Mouse (Mus musculus) erythroid progenitor cell, adult 5-6 weeks (primary cell): ENCODE results near the gene Exoc3l4. TPM values are rescaled to one million over a fixed set of nuclear protein-coding genes. Genes with fewer than 3 reads are reported as not detected.

Experiments
- ATAC-seq: replicated peaks from 2 replicates; pipeline ENCODE4 v1.8.0; 2016; ENCODE audit warnings: moderate number of reproducible peaks, mild to moderate bottlenecking, moderate TSS enrichment, inconsistent platforms; ENCODE audit not compliant: poor library complexity, low FRiP score, severe bottlenecking
- total RNA-seq, 2 experiments: library from RNA; stranded (forward) in 1 of 2; stranded (reverse) in 1 of 2; fragments of 150-400 nt in 1 of 2; fragments of 186-747, 209-891 nt in 1 of 2; gene quantifications; 2 replicates each; pipeline versions ENCODE4 v1.2.3 to v1.2.4; 2015 to 2017; ENCODE audit warnings: low replicate concordance in 2 of 2

The Exoc3l4 gene
- total RNA-seq, 2 experiments from 2014 or later = not detected

GRCm38 (mm10) chr12:111474893-111475643 is 58.3 kb downstream of the Exoc3l4 start:
- ATAC-seq = no peak

GRCm38 (mm10) chr12:111478924-111479323 is 62.1 kb downstream of the Exoc3l4 start:
- no peak for ATAC-seq

DNA sequence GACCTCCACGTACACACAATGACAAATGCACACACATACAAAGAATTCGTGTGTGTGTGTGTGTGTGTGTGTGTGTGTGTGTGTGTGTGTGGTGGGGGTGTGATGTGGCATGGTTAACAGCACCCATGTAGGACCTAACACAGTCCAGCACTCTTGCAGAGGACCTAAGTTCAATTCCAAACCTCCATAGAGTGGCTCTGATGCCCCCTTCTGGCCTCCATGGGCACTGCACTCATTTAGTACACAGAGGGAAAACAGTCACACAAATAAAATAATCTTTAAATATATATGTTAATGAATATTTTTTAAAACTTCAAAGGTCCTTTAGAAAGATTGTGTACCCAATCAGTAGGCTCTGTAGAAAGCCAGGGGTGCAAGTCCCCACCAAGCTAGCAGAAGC is 63.1 kb downstream of the Exoc3l4 start:
- peak; percentile 66; the same call in 1 of the 2 replicates for ATAC-seq

Other genes starting within 250 kb of the Exoc3l4 start
- gene 4930595D18Rik, start 232.5 kb upstream of the Exoc3l4 start, total RNA-seq (2015; ENCODE audit: low replicate concordance) = not detected in 2 replicates
- gene 4930595D18Rik, start 232.5 kb upstream of the Exoc3l4 start, total RNA-seq (2017; ENCODE audit: low replicate concordance) = not detected in 2 replicates
- gene Amn, start 145.9 kb upstream of the Exoc3l4 start, total RNA-seq (2015; ENCODE audit: low replicate concordance) = not detected in 2 replicates
- not detected in 2 replicates for gene Amn, start 145.9 kb upstream of the Exoc3l4 start, total RNA-seq (2017; ENCODE audit: low replicate concordance)
- 0.42 and 9.7 TPM in 2 replicates for gene Cdc42bpb, start 39.3 kb upstream of the Exoc3l4 start, total RNA-seq (2015; ENCODE audit: low replicate concordance)
- 0.64 and 9.7 TPM in 2 replicates for gene Cdc42bpb, start 39.3 kb upstream of the Exoc3l4 start, total RNA-seq (2017; ENCODE audit: low replicate concordance)
- gene Lbhd2, start 10.2 kb upstream of the Exoc3l4 start, total RNA-seq (2015; ENCODE audit: low replicate concordance) = not detected in 2 replicates
- gene Lbhd2, start 10.2 kb upstream of the Exoc3l4 start, total RNA-seq (2017; ENCODE audit: low replicate concordance) = not detected in 2 replicates
- gene Tnfaip2, start 25.5 kb downstream of the Exoc3l4 start, total RNA-seq (2015; ENCODE audit: low replicate concordance) = 75.7 and 109 TPM in 2 replicates
- 238 and 415 TPM in 2 replicates for gene Tnfaip2, start 25.5 kb downstream of the Exoc3l4 start, total RNA-seq (2017; ENCODE audit: low replicate concordance)
- 1.8 TPM in 1 of 2 replicates, not detected in the other for gene Gm266, start 68.8 kb downstream of the Exoc3l4 start, total RNA-seq (2015; ENCODE audit: low replicate concordance)
- not detected in 2 replicates for gene Gm266, start 68.8 kb downstream of the Exoc3l4 start, total RNA-seq (2017; ENCODE audit: low replicate concordance)
- 265 and 296 TPM in 2 replicates for gene Eif5, start 121.0 kb downstream of the Exoc3l4 start, total RNA-seq (2015; ENCODE audit: low replicate concordance)
- gene Eif5, start 121.0 kb downstream of the Exoc3l4 start, total RNA-seq (2017; ENCODE audit: low replicate concordance) = 240 and 253 TPM in 2 replicates
- 200 and 221 TPM in 2 replicates for gene Mark3, start 157.5 kb downstream of the Exoc3l4 start, total RNA-seq (2015; ENCODE audit: low replicate concordance)
- gene Mark3, start 157.5 kb downstream of the Exoc3l4 start, total RNA-seq (2017; ENCODE audit: low replicate concordance) = 177 and 202 TPM in 2 replicates